Mouse (Mus musculus): Measurements from ENCODE around the gene Hist2h2aa1.
"Not testable (repeated sequence)": the region's sequence is repeated elsewhere in the genome, so short reads cannot be mapped to it uniquely, and the experiment has no call there.

Gene Hist2h2aa1

GRCm38 (mm10) chr3:96251787-96252186, 6.5 kb downstream of the Hist2h2aa1 start:
- DNase-seq (ENCODE audit: low read depth, low spot score): no peak

- DNase-seq (ENCODE audit: low read depth, low spot score): peak; percentile 52
Observed at GRCm38 (mm10) chr3:96254683-96255355, 9.5 kb downstream of the Hist2h2aa1 start.

- no peak for DNase-seq (ENCODE audit: low read depth, low spot score)
Observed at GRCm38 (mm10) chr3:96255926-96256593, 10.8 kb downstream of the Hist2h2aa1 start.

- DNase-seq (ENCODE audit: low read depth, low spot score): no peak
Observed at GRCm38 (mm10) chr3:96257190-96257589, 11.9 kb downstream of the Hist2h2aa1 start.

GRCm38 (mm10) chr3:96260220-96260619, 14.9 kb downstream of the Hist2h2aa1 start:
- no peak for DNase-seq (ENCODE audit: low read depth, low spot score)

GRCm38 (mm10) chr3:96261623-96262022, 16.3 kb downstream of the Hist2h2aa1 start:
- no peak for DNase-seq (ENCODE audit: low read depth, low spot score)

- DNase-seq (ENCODE audit: low read depth, low spot score): peak; percentile 38
Observed at GRCm38 (mm10) chr3:96262216-96262875, 17.0 kb downstream of the Hist2h2aa1 start.

- peak; percentile 86 for DNase-seq (ENCODE audit: low read depth, low spot score)
Observed at GRCm38 (mm10) chr3:96262979-96263550, 17.8 kb downstream of the Hist2h2aa1 start, which contains the start of gene Hist2h4. TSS of gene Hist2h4 (minus strand) at chr3:96263311.

GRCm38 (mm10) chr3:96263558-96264403, 18.5 kb downstream of the Hist2h2aa1 start:
- no peak for DNase-seq (ENCODE audit: low read depth, low spot score)

GRCm38 (mm10) chr3:96264404-96264949, 19.2 kb downstream of the Hist2h2aa1 start:
- DNase-seq (ENCODE audit: low read depth, low spot score): no peak

GRCm38 (mm10) chr3:96266132-96266710, 20.9 kb downstream of the Hist2h2aa1 start:
- no peak for DNase-seq (ENCODE audit: low read depth, low spot score)

GRCm38 (mm10) chr3:96267541-96267940, 22.2 kb downstream of the Hist2h2aa1 start:
- DNase-seq (ENCODE audit: low read depth, low spot score): no peak

- DNase-seq (ENCODE audit: low read depth, low spot score): peak; percentile 63
Observed at GRCm38 (mm10) chr3:96268051-96268775, 22.9 kb downstream of the Hist2h2aa1 start, which contains the start of gene Hist2h3b. TSS of gene Hist2h3b (plus strand) at chr3:96268654.

GRCm38 (mm10) chr3:96268776-96269378, 23.6 kb downstream of the Hist2h2aa1 start:
- not testable (repeated sequence) for DNase-seq (ENCODE audit: low read depth, low spot score)

- DNase-seq (ENCODE audit: low read depth, low spot score): peak; percentile 89
Observed at GRCm38 (mm10) chr3:96269511-96270474, 24.5 kb downstream of the Hist2h2aa1 start, which contains the start of gene Hist2h2bb. TSS of gene Hist2h2bb (plus strand) at chr3:96269752.

- DNase-seq (ENCODE audit: low read depth, low spot score): no peak
Observed at GRCm38 (mm10) chr3:96273591-96274465, 28.5 kb downstream of the Hist2h2aa1 start.

- DNase-seq (ENCODE audit: low read depth, low spot score): no peak
Observed at GRCm38 (mm10) chr3:96277428-96277799, 32.1 kb downstream of the Hist2h2aa1 start.

Measured in retina, postnatal 7 days (tissue).